Comparison of ENCODE assay signal across 8 mouse cellular contexts in genomic region chr10:93834394-93834745, GRCm38 (mm10). TPM values are rescaled to one million over a fixed set of nuclear protein-coding genes. Genes with fewer than 3 reads are reported as not detected.
A peak's percentile ranks its signal among the peaks of the same experiment; 100 is the strongest.
DNase-seq lines count a peak whose midpoint lies in the region; ATAC-seq and TF ChIP-seq lines count a peak whose summit lies in the region.

No protein-coding gene starts in this region.

- H3K4me3 ChIP-seq in left cerebral cortex, adult 2 months = peak overlapping the region; percentile 32
- H3K4me3 ChIP-seq in embryonic facial prominence, embryonic 13.5 days = peak overlapping the region; percentile 68
- peak overlapping the region; percentile 65 for H3K4me3 ChIP-seq in midbrain, postnatal 0 days (ENCODE audit: low read depth, low read length)

- 5% methylated on average over 13 of the region's 13 CpGs for WGBS in embryonic facial prominence, embryonic 13.5 days
- WGBS in midbrain, postnatal 0 days = 6% methylated on average over 13 of the region's 13 CpGs

- peaks cover 33% of the 10 kb centered on the region for H3K4me1 ChIP-seq in embryonic facial prominence, embryonic 13.5 days
- H3K4me1 ChIP-seq in midbrain, postnatal 0 days (ENCODE audit: insufficient read depth, low read length) = peaks cover 12% of the 10 kb centered on the region

- intact Hi-C loops in left cerebral cortex, adult 2 months (cut with DNase I) = no loop called here
- intact Hi-C loops in left cerebral cortex, postnatal 10 days (cut with DNase I) = no loop called here
- intact Hi-C loops in left cerebral cortex, postnatal 36 days (cut with DNase I) = no loop called here

- peaks cover 63% of the 10 kb centered on the region for H3K27me3 ChIP-seq in embryonic facial prominence, embryonic 13.5 days
- peaks cover 19% of the 10 kb centered on the region for H3K27me3 ChIP-seq in midbrain, postnatal 0 days (ENCODE audit: insufficient read depth, low read length)

- TF ChIP-seq CTCF in left cerebral cortex, adult 2 months (IDR thresholded peaks at IDR 0.05) = no peak
- TF ChIP-seq CTCF in midbrain, postnatal 0 days (IDR thresholded peaks at IDR 0.05) = no peak

- no peaks in the 10 kb centered on the region for H3K9me3 ChIP-seq in embryonic facial prominence, embryonic 13.5 days
- no peaks in the 10 kb centered on the region for H3K9me3 ChIP-seq in midbrain, postnatal 0 days (ENCODE audit: low read length)

- DNase-seq in left cerebral cortex, adult 2 months (ENCODE audit: extremely low spot score in 1 of 2, low spot score in 2 of 2) = no peak
- DNase-seq in left cerebral cortex, postnatal 10 days (ENCODE audit: extremely low spot score in 1 of 2, low spot score in 2 of 2) = no peak
- no peak for DNase-seq in midbrain, postnatal 0 days (ENCODE audit: low spot score)
- no peak for DNase-seq in adipocyte (ENCODE audit: low spot score)
- DNase-seq in left cerebral cortex, postnatal 36 days (ENCODE audit: low spot score in 2 of 2) = no peak

- peak overlapping the region; percentile 96 for H3K4me2 ChIP-seq in embryonic facial prominence, embryonic 13.5 days
- H3K4me2 ChIP-seq in midbrain, postnatal 0 days (ENCODE audit: low read depth, low read length, poor library complexity, severe bottlenecking) = peak overlapping the region; percentile 98

- no peak for ATAC-seq in embryonic facial prominence, embryonic 13.5 days (ENCODE audit: insufficient number of reproducible peaks, insufficient read depth, low FRiP score, low TSS enrichment, low read depth)
- ATAC-seq in inflammation-experienced regulatory T-cells, adult 6 months = peak; percentile 11
- no peak for ATAC-seq in midbrain, postnatal 0 days (ENCODE audit: low FRiP score)
- no peak for ATAC-seq in granulocyte monocyte progenitor cell, adult 5-6 weeks (replicated peaks; ENCODE audit: poor library complexity, severe bottlenecking)

- no peaks in the 10 kb centered on the region for H3K36me3 ChIP-seq in embryonic facial prominence, embryonic 13.5 days
- no peaks in the 10 kb centered on the region for H3K36me3 ChIP-seq in midbrain, postnatal 0 days (ENCODE audit: insufficient read depth, low read length)

- H3K27ac ChIP-seq in left cerebral cortex, adult 2 months = no peak overlapping the region
- H3K27ac ChIP-seq in embryonic facial prominence, embryonic 13.5 days = no peak overlapping the region
- H3K27ac ChIP-seq in midbrain, postnatal 0 days (ENCODE audit: low read depth, low read length) = no peak overlapping the region

- H3K9ac ChIP-seq in embryonic facial prominence, embryonic 13.5 days = peak overlapping the region; percentile 69
- H3K9ac ChIP-seq in midbrain, postnatal 0 days (replicated peaks; ENCODE audit: low read length, poor library complexity, severe bottlenecking) = no peak overlapping the region

RNA-seq across cellular contexts. Expression of gene Usp44, which starts 3.0 kb away (rescaled TPM):
- not detected for total RNA-seq in left cerebral cortex, adult 2 months (2021)
- not detected for total RNA-seq in left cerebral cortex, postnatal 10 days (2021)
- polyA plus RNA-seq in embryonic facial prominence, embryonic 13.5 days (2015; fragmentation: Nextera tagmentation; extraction: Ambion mirVana) = 1.9 and 2.9 TPM in 2 replicates
- polyA plus RNA-seq in inflammation-experienced regulatory T-cells, adult 6 months (2017; shearing (Covaris generic)) = under 1 TPM; 0.24 to 0.65 (median 0.31) TPM
- 0.05 and 0.09 TPM in 2 replicates for total RNA-seq in midbrain, postnatal 0 days (2014; rRNA removed)
- polyA plus RNA-seq in midbrain, postnatal 0 days (2015; fragmentation: Nextera tagmentation; extraction: Ambion mirVana) = not detected in 2 replicates
- total RNA-seq in left cerebral cortex, postnatal 36 days (2021) = not detected
- 1.3 and 1.6 TPM in 2 replicates for total RNA-seq in granulocyte monocyte progenitor cell, adult 5-6 weeks (2014; fragmentation: Nextera tagmentation)
- total RNA-seq in granulocyte monocyte progenitor cell, adult 5-6 weeks (2017) = 1.6 and 2.9 TPM in 2 replicates
